Mouse (Mus musculus) kidney, embryonic 14.5 days (tissue): ENCODE measurements around the gene Ifitm10. TPM values are rescaled to one million over a fixed set of nuclear protein-coding genes. Genes with fewer than 3 reads are reported as not detected.

Source experiments
- ATAC-seq: fragments of 200-750 bp; cut with Nextera tagmentation; 2 replicates; pipeline ENCODE4 v1.8.0; 2017; ENCODE audit warnings: moderate number of reproducible peaks, mild to moderate bottlenecking, moderate TSS enrichment, moderate library complexity; ENCODE audit not compliant: low FRiP score, low TSS enrichment
- H3K27ac ChIP-seq: fragments of 300-500 bp; sonication (generic); 2 replicates; pipeline ENCODE4 v1.5.1; 2014; ENCODE audit warnings: low read depth, mild to moderate bottlenecking, low read length, moderate library complexity, mixed read lengths
- H3K27me3 ChIP-seq: fragments of 300-500 bp; sonication (generic); 2 replicates; pipeline ENCODE4 v1.6.1; 2014; ENCODE audit warnings: mild to moderate bottlenecking, low read length; ENCODE audit not compliant: control insufficient read depth, insufficient read depth
- H3K36me3 ChIP-seq: fragments of 300-500 bp; sonication (generic); 2 replicates; pipeline ENCODE4 v1.6.1; 2014; ENCODE audit warnings: low read length, mixed read lengths; ENCODE audit not compliant: control insufficient read depth, insufficient read depth
- H3K4me1 ChIP-seq: fragments of 300-500 bp; sonication (generic); 2 replicates; pipeline ENCODE4 v1.6.1; 2014; ENCODE audit warnings: low read length, mixed read lengths; ENCODE audit not compliant: control insufficient read depth, insufficient read depth
- H3K4me2 ChIP-seq: fragments of 300-500 bp; sonication (generic); replicated peaks from 2 replicates; pipeline ENCODE4 v1.6.1; 2014; ENCODE audit warnings: low read depth, mild to moderate bottlenecking, low read length
- H3K4me3 ChIP-seq: fragments of 300-500 bp; sonication (generic); 2 replicates; pipeline ENCODE4 v1.5.1; 2014; ENCODE audit warnings: mild to moderate bottlenecking, low read length
- H3K9ac ChIP-seq: fragments of 300-500 bp; sonication (generic); 2 replicates; pipeline ENCODE4 v1.6.1; 2014; ENCODE audit warnings: low read depth, mild to moderate bottlenecking, low read length, moderate library complexity
- H3K9me3 ChIP-seq: fragments of 300-500 bp; sonication (generic); 2 replicates; pipeline ENCODE4 v1.6.1; 2016; ENCODE audit warnings: low read length; ENCODE audit not compliant: control insufficient read depth
- WGBS: fragments of 180-500 bp; shearing (Covaris S2); extraction: QIAGEN DNeasy Blood & Tissue Kit; methylation state at CpG from one replicate; pipeline ENCODE4 v1.1.7; 2014; 5-methylcytosine and 5-hydroxymethylcytosine counted together
- polyA plus RNA-seq: library from polyadenylated mRNA; unstranded; fragments of >200 nt; fragmentation: Nextera tagmentation; extraction: Ambion mirVana; gene quantifications from 2 replicates; pipeline ENCODE4 v1.2.1, GENCODE M21; 2014

The Ifitm10 gene
- polyA plus RNA-seq, 1 experiment from 2014 or later = 1.4 TPM

DNA sequence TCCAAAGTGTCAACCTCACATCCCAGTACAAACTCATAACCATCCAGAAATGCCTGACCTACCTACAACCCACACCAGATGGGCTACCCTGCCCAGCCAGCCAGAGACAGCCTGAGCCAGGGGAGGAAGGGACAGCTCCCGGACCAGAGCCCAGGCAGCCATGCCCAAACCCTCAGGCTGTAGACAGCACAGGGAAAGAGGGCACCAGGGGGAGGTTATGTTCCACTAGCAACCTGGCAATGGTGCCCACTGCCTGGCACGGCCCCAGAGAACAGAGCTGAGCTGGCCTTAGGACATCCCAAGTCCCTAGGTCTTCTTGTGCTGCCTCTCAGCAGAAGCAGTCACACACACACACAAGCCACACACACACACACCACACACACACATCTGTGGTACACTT lies 4.7 kb downstream of the Ifitm10 start:
- Histone ChIP-seq H3K27ac (no peak overlapping the region), H3K27me3 (peaks cover 27% of the 10 kb centered on the region), H3K9ac (no peak overlapping the region), H3K36me3 (no peaks in the 10 kb centered on the region), H3K4me3 (no peak overlapping the region), H3K4me1 (peaks cover 4% of the 10 kb centered on the region; the same call in 1 of the 2 replicates), H3K4me2 (no peak overlapping the region), H3K9me3 (no peaks in the 10 kb centered on the region)
- ATAC-seq = no peak
- 45% methylated on average over 2 of the region's 2 CpGs for WGBS

DNA sequence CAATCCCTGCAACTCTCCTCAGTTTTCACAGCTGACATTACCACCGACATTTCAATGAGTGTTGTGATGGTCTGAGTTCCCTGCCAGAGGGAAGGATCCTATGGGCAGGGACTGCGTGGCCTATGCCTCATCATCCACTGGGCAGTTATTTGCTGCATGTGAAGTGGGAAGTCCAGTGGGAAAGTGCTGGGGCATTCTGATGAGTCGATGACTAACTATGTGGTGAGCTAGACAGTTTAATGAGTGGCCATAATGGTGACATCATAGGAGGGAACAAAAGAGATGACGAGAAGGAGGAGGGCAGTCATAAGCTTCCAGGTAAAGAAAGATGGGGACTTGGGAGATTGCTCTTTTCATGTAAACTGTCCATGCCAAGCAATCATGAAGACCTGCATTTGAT lies 10.4 kb downstream of the Ifitm10 start:
- no peak overlapping the region for H3K27ac ChIP-seq
- H3K9me3 ChIP-seq = no peaks in the 10 kb centered on the region
- 69% methylated on average over 4 of the region's 4 CpGs for WGBS
- ATAC-seq = no peak
- H3K9ac ChIP-seq = no peak overlapping the region
- no peaks in the 10 kb centered on the region for H3K36me3 ChIP-seq
- H3K4me3 ChIP-seq = no peak overlapping the region
- no peak overlapping the region for H3K4me2 ChIP-seq
- H3K4me1 ChIP-seq = no peaks in the 10 kb centered on the region
- no peaks in the 10 kb centered on the region for H3K27me3 ChIP-seq

DNA sequence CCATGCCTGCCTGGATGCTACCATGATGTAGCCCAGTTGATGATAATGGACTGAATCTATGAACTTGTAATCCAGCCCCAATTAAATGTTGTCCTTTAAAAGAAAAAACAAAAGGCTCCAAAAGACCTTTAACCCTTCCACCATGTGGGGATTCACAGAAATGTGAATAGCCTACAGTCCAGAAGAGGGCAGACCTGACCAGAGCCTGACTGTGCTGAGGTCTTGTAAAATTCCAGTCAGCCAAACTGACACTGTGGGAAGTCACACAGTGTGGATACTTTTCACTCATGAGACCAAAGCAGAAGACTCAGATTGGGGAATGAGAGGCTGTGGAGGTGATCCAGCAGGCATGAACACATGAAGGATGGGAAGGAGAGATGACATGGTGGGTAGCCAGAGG lies 12.8 kb downstream of the Ifitm10 start:
- H3K9me3 ChIP-seq = no peaks in the 10 kb centered on the region
- no peaks in the 10 kb centered on the region for H3K27me3 ChIP-seq
- H3K4me1 ChIP-seq = no peaks in the 10 kb centered on the region
- H3K9ac ChIP-seq = no peak overlapping the region
- no peak for ATAC-seq
- H3K4me2 ChIP-seq = no peak overlapping the region
- no peak overlapping the region for H3K4me3 ChIP-seq
- no peaks in the 10 kb centered on the region for H3K36me3 ChIP-seq
- H3K27ac ChIP-seq = no peak overlapping the region

DNA sequence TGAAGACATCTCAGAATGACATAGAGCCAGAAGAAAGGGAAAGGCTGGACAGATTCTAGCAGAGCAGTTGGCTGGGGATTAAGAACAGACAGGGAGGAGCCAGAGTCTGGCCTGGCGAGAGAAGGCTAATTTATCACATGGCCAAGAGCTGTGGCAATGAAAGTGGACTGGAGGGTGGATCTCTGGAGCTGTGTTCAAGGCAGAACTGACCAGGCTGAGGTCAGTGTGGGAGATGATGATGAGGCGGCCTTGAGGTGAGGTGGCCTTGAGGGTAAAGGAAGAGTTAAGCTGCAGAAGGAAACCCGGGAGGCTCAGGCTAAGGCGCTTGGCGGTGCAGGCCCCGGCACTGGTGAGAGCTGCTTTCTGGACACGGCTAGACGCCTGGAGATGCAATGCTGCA lies 14.4 kb downstream of the Ifitm10 start:
- Histone ChIP-seq H3K9ac (no peak overlapping the region), H3K36me3 (no peaks in the 10 kb centered on the region), H3K4me1 (no peaks in the 10 kb centered on the region; the same call in 1 of the 2 replicates), H3K27ac (no peak overlapping the region), H3K9me3 (no peaks in the 10 kb centered on the region), H3K27me3 (no peaks in the 10 kb centered on the region), H3K4me3 (no peak overlapping the region), H3K4me2 (no peak overlapping the region)
- no peak for ATAC-seq
- 64% methylated on average over 8 of the region's 8 CpGs for WGBS

DNA sequence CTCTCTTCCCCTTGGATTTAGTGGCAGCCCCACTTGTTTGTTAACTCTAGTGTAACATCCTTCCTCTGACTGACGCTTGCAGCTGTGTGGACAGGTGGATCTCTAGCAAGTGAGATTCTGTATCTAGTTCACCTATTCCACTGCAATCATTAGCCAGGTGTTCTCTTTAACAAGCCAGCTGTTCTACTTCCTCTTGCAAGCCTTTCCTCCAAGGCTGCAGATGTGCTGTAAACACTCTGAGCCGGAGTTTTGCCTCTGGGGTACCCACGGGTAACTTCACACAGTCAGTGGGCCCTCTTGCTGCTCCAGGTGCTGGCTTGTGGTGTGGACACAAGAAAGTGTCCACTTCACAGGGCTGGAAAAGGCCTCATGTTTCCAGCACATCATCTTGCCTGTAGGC lies 16.0 kb downstream of the Ifitm10 start:
- H3K27me3 ChIP-seq = no peaks in the 10 kb centered on the region
- H3K9ac ChIP-seq = no peak overlapping the region
- WGBS = 70% methylated on average over 3 of the region's 3 CpGs
- H3K4me3 ChIP-seq = no peak overlapping the region
- H3K27ac ChIP-seq = no peak overlapping the region
- H3K36me3 ChIP-seq = no peaks in the 10 kb centered on the region
- no peaks in the 10 kb centered on the region for H3K9me3 ChIP-seq
- no peak overlapping the region for H3K4me2 ChIP-seq
- no peak for ATAC-seq
- H3K4me1 ChIP-seq = no peaks in the 10 kb centered on the region; the same call in 1 of the 2 replicates

DNA sequence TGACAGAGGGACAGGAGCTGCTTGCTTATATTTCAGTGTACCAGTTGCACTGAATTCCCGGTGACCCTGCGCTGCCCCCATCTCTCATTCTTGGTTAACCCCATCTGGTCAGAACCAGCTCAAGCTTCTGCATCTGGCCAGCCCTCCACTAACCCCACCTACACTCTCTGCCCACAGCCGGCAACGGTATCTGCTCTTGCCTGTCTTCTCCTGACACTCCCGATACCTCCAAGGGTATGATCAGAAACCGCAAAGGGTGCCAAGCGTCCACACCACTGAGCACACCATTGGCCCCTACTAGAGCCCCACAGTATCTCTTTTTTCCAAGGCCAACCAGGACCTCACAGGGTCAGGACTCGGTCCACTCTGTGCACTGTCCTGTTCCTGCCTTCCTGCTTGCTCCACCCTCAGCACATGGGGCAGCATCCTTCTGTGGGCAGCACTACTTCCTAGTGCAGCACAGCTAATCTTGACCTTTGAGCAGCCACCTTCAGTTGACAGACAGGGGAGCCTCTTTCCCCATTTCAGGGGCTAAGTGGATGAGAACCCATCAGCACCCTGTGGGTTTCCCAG lies 18.8 kb downstream of the Ifitm10 start:
- Histone ChIP-seq H3K4me3 (no peak overlapping the region), H3K4me2 (no peak overlapping the region), H3K27me3 (no peaks in the 10 kb centered on the region), H3K9me3 (no peaks in the 10 kb centered on the region), H3K27ac (no peak overlapping the region), H3K36me3 (no peaks in the 10 kb centered on the region), H3K4me1 (peaks cover 6% of the 10 kb centered on the region; the same call in 1 of the 2 replicates), H3K9ac (no peak overlapping the region)
- WGBS = 62% methylated on average over 8 of the region's 8 CpGs
- ATAC-seq = no peak

DNA sequence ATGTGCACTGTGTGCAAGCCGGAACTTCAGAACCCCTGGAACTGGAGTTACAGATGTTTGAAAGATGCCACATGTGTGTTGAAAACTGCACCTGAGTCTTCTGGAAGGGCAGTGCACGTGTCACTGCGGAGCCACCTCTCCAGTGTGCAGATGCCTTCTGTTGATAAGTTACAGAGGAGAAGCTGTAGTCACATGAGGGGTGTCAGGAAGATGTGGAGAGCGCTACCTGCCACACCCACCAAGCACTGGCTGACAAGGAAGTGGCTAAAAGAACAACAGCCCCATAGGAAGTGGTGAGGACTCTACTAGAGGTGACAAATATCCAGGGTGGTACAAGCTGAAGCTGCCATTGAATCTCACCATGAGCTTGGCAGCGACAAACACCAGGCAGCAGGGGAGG lies 19.7 kb downstream of the Ifitm10 start:
- peaks cover 6% of the 10 kb centered on the region; the same call in 1 of the 2 replicates for H3K4me1 ChIP-seq
- H3K4me2 ChIP-seq = no peak overlapping the region
- no peak overlapping the region for H3K27ac ChIP-seq
- no peak overlapping the region for H3K9ac ChIP-seq
- 73% methylated on average over 5 of the region's 5 CpGs for WGBS
- H3K4me3 ChIP-seq = no peak overlapping the region
- no peaks in the 10 kb centered on the region for H3K27me3 ChIP-seq
- ATAC-seq = no peak
- no peaks in the 10 kb centered on the region for H3K9me3 ChIP-seq
- no peaks in the 10 kb centered on the region for H3K36me3 ChIP-seq

DNA sequence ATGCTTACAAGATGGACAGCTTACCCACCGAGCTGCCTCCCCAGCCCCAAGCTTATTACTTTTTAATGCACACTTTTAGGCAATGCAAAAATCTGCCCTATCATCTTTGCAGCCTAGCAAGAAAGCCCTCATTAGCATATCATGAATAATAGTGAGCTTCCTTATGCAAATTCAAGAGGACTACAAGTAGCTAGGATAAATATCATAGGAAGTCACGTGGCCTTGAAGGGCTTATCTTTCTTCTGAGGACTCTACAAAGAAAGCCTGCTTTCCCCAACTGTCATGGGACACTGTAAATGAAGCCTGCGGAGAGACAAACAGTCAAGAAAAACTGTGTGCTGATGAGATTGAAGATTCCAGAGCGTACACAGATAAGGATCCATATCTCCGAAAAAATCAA lies 22.0 kb downstream of the Ifitm10 start:
- ATAC-seq = no peak
- Histone ChIP-seq H3K4me3 (no peak overlapping the region), H3K27me3 (no peaks in the 10 kb centered on the region), H3K9ac (no peak overlapping the region), H3K36me3 (no peaks in the 10 kb centered on the region), H3K4me2 (no peak overlapping the region), H3K27ac (no peak overlapping the region), H3K9me3 (no peaks in the 10 kb centered on the region), H3K4me1 (peaks cover 6% of the 10 kb centered on the region; the same call in 1 of the 2 replicates)
- 57% methylated on average over 5 of the region's 5 CpGs for WGBS

DNA sequence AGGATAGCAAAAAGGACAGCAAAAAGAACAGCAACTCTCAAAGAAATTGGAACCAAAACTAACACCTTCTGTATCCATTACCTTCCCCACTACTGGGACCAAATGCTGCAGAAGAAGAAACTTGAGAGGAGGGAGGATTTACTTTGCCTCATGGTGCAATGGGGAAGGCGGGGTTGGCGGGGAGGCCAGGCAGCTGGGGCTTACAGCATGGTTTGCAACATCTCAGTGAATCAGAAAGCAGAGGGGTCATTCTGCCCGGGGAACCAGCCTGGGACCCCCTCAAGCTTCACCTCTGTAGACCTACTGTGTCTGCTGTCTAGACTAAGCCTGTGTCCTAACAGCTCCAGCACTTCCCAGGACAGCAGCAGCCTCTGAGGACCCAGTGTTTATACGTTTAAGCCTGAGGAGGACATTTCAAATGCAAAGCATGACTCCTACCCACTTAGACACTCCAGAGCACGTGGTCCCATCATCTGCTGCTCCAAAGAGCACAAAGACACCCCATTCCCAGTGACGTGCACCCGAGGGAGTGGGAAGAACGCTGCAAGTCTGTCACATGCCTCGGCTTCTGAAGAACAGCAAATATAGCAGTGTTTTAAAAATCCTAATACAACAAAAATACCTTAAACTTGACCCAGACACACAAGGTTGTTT lies 24.1 kb downstream of the Ifitm10 start:
- Histone ChIP-seq H3K27ac (0 out of 2 replicates have a peak overlapping the region, but pooled peaks have one; percentile 10), H3K4me2 (no peak overlapping the region), H3K36me3 (no peaks in the 10 kb centered on the region), H3K9ac (no peak overlapping the region), H3K9me3 (no peaks in the 10 kb centered on the region), H3K27me3 (no peaks in the 10 kb centered on the region), H3K4me3 (no peak overlapping the region), H3K4me1 (peaks cover 6% of the 10 kb centered on the region; the same call in 1 of the 2 replicates)
- peak; percentile 84 for ATAC-seq
- 14% methylated on average over 9 of the region's 9 CpGs for WGBS
